Mouse (Mus musculus) neural tube, embryonic 11.5 days (tissue): ENCODE results near the gene Mrpl23. TPM values are rescaled to one million over a fixed set of nuclear protein-coding genes. Genes with fewer than 3 reads are reported as not detected.

Source experiments
- ATAC-seq: fragments of 200-750 bp; cut with Nextera tagmentation; 2 replicates; pipeline ENCODE4 v1.8.0; 2017; ENCODE audit warnings: moderate number of reproducible peaks, mild to moderate bottlenecking, moderate TSS enrichment, moderate library complexity; ENCODE audit not compliant: insufficient read depth, low FRiP score, low TSS enrichment
- DNase-seq: peaks from one replicate; pipeline ENCODE4 v3.0.0-alpha.2; 2015; ENCODE audit warnings: low spot score
- H3K27ac ChIP-seq: fragments of 300-500 bp; sonication (generic); 2 replicates; pipeline ENCODE4 v1.5.1; 2014; ENCODE audit warnings: low read depth, mild to moderate bottlenecking, low read length
- H3K27me3 ChIP-seq: fragments of 300-500 bp; sonication (generic); 2 replicates; pipeline ENCODE4 v1.6.1; 2014; ENCODE audit warnings: mild to moderate bottlenecking, low read length, mixed read lengths; ENCODE audit not compliant: control insufficient read depth, insufficient read depth
- H3K36me3 ChIP-seq: fragments of 300-500 bp; sonication (generic); 2 replicates; pipeline ENCODE4 v1.6.1; 2014; ENCODE audit warnings: mild to moderate bottlenecking, low read length, moderate library complexity, mixed read lengths; ENCODE audit not compliant: control insufficient read depth, insufficient read depth
- H3K4me1 ChIP-seq: fragments of 300-500 bp; sonication (generic); 2 replicates; pipeline ENCODE4 v1.6.1; 2014; ENCODE audit warnings: low read length, mixed read lengths; ENCODE audit not compliant: control insufficient read depth, insufficient read depth
- H3K4me2 ChIP-seq: fragments of 300-500 bp; sonication (generic); 2 replicates; pipeline ENCODE4 v1.6.1; 2014; ENCODE audit warnings: low read depth, mild to moderate bottlenecking, moderate library complexity
- H3K4me3 ChIP-seq: fragments of 300-500 bp; sonication (generic); 2 replicates; pipeline ENCODE4 v1.5.1; 2014; ENCODE audit warnings: low read depth, low read length
- H3K9ac ChIP-seq: fragments of 300-500 bp; sonication (generic); 2 replicates; pipeline ENCODE4 v1.6.1; 2014; ENCODE audit warnings: mild to moderate bottlenecking, low read length
- H3K9me3 ChIP-seq: fragments of 300-500 bp; sonication (generic); 2 replicates; pipeline ENCODE4 v1.6.1; 2016; ENCODE audit warnings: low read length; ENCODE audit not compliant: control insufficient read depth
- WGBS: fragments of 180-500 bp; shearing (Covaris S2); extraction: QIAGEN DNeasy Blood & Tissue Kit; methylation state at CpG from one replicate; pipeline ENCODE4 v1.1.7; 2014; 5-methylcytosine and 5-hydroxymethylcytosine counted together
- polyA plus RNA-seq: library from polyadenylated mRNA; unstranded; fragments of >200 nt; fragmentation: Nextera tagmentation; extraction: Ambion mirVana; gene quantifications from 2 replicates; pipeline ENCODE4 v1.2.1, GENCODE M21; 2014

Gene Mrpl23
- polyA plus RNA-seq, 1 experiment from 2014 or later: 10.6 TPM

DNA sequence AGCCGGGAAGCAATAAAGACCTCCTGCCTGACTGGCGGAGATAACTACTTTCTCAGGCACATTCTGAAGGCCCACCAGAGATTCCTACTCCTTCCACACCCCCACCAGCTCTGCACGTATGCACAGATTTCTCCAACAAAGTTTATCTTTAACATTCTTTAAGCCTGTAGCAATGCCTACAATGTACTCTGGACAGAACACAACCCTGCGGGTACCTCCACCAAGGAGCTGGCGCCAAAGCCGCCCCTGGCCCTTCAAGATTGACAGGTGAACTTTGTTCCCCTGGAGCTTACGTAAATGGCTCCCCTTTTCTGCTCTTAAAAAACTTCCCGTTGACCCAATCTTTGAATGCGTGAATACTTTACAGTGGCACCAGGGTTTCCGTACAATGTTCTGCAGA, 3.1 kb upstream of the Mrpl23 start:
- H3K9me3 ChIP-seq: no peaks in the 10 kb centered on the region
- H3K4me3 ChIP-seq: no peak overlapping the region
- no peak overlapping the region for H3K4me2 ChIP-seq
- H3K9ac ChIP-seq: no peak overlapping the region
- DNase-seq: no peak
- no peak for ATAC-seq
- H3K27ac ChIP-seq: no peak overlapping the region
- WGBS: 61% methylated on average over 10 of the region's 10 CpGs
- H3K36me3 ChIP-seq: no peaks in the 10 kb centered on the region
- peaks cover 23% of the 10 kb centered on the region for H3K4me1 ChIP-seq
- no peaks in the 10 kb centered on the region for H3K27me3 ChIP-seq

DNA sequence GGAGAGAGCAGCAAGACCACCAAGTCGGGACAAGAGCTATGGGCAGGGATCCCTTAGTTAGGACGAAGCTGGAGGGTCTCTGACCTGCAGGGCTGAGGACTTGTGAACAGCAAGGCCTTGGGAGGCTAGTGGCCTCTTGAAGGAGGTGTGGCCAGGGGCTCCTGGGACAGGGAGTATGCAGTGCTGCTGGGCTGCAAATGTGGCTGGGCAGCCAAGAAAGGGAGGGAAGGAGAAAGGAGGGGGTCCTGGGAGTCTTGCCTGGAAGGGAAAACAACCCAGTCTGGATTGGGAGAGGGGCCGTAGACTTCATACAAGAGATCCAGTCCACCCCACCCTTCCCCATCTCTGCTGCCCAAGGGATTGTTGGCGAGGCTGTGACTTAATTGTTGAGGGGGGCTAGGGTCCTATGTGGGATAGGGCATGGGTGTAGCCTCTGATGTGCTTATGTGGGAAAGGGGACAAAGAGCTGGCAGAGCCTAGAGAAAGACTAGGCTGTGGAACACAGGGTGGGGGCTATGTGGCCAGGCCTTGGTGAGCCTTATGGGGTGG, 439 bp upstream of the Mrpl23 start:
- H3K36me3 ChIP-seq: no peaks in the 10 kb centered on the region
- no peaks in the 10 kb centered on the region for H3K9me3 ChIP-seq
- H3K27me3 ChIP-seq: no peaks in the 10 kb centered on the region
- H3K27ac ChIP-seq: no peak overlapping the region
- peaks cover 17% of the 10 kb centered on the region; the same call in 1 of the 2 replicates for H3K4me1 ChIP-seq
- no peak overlapping the region for H3K4me3 ChIP-seq
- WGBS: 76% methylated on average over 4 of the region's 4 CpGs
- H3K4me2 ChIP-seq: no peak overlapping the region
- ATAC-seq (peak; percentile 8; the same call in 1 of the 2 replicates), DNase-seq (no peak)
- no peak overlapping the region for H3K9ac ChIP-seq

GRCm38 (mm10) chr7:142533059-142533855, 771 bp downstream of the Mrpl23 start:
- 2% methylated on average over 41 of the region's 44 CpGs for WGBS
- H3K9ac ChIP-seq: peak overlapping the region; percentile 74
- peak overlapping the region; percentile 56 for H3K4me2 ChIP-seq
- no peaks in the 10 kb centered on the region for H3K27me3 ChIP-seq
- peak overlapping the region; percentile 58 for H3K4me3 ChIP-seq
- H3K36me3 ChIP-seq: no peaks in the 10 kb centered on the region
- H3K9me3 ChIP-seq: no peaks in the 10 kb centered on the region
- peak overlapping the region; percentile 67 for H3K27ac ChIP-seq
- peaks cover 18% of the 10 kb centered on the region for H3K4me1 ChIP-seq
- ATAC-seq (peak; percentile 92), DNase-seq (peak; percentile 87)

DNA sequence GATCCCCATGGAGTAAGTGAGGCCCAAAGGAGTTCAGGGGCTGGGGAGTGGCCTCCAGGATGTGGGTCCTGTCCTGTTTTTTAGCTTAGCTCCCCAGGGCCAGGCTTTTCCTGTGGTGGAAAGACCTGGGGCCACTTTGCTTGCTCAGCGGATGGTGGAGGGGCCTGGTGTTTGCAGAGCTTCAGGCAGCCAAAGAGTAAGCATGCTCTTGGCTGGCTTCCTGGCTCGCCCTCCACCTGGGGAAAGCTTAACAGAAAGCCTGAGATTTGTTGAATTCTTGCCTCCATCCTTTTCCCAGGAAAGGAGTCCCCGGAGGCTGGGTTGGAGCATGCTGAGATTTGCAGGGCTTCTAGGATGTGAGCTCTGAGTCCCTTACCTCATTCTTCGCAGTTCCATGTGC, 2.6 kb downstream of the Mrpl23 start:
- Histone ChIP-seq H3K4me1 (peaks cover 32% of the 10 kb centered on the region), H3K4me2 (no peak overlapping the region), H3K9me3 (no peaks in the 10 kb centered on the region), H3K4me3 (no peak overlapping the region), H3K27ac (no peak overlapping the region), H3K27me3 (no peaks in the 10 kb centered on the region), H3K36me3 (no peaks in the 10 kb centered on the region; the same call in 1 of the 2 replicates), H3K9ac (no peak overlapping the region; the same call in 1 of the 2 replicates)
- DNase-seq (no peak), ATAC-seq (no peak)
- WGBS: 85% methylated on average over 4 of the region's 4 CpGs

DNA sequence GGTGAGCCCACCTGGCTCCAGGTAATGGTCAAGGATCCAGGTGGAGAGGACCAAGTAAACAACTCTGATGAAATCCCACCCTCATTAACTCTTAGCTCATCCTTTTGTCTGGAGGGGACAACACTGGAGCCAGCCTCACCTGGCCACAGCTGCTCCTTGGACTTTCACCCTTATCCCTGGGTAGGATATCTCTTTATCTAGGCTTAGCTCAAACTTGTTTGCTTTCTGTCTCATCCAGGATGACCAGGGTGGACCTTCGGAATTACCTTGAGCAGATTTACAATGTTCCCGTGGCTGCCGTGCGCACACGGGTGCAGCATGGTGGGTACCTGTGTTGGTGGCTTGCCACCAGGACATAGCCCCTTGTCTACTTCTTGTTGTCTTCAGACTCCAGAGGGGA, 3.3 kb downstream of the Mrpl23 start:
- DNase-seq: no peak
- Histone ChIP-seq H3K9ac (no peak overlapping the region; the same call in 1 of the 2 replicates), H3K4me1 (peaks cover 37% of the 10 kb centered on the region), H3K36me3 (no peaks in the 10 kb centered on the region; the same call in 1 of the 2 replicates), H3K9me3 (no peaks in the 10 kb centered on the region), H3K4me3 (no peak overlapping the region), H3K4me2 (no peak overlapping the region), H3K27ac (no peak overlapping the region), H3K27me3 (no peaks in the 10 kb centered on the region)
- WGBS: over 99% methylated on average over 5 of the region's 5 CpGs
- no peak for ATAC-seq

DNA sequence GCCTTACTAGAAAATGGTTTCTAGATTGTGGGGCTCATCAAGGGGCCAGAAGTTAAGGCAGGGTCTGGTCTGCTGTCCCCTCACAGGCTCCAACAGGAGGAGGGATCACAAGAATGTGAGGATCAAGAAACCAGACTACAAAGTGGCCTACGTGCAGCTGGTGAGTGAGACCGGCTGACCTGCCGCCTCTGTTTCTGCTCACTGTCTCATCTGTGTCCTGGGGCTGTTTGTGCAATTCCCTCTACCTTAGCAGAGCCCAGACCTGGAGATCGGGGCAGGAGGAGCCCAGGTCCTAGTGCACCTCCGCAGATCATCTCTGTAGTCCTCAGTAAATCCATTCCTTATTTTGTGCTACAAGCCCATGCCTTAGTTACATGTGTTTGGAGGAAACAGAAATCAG, 4.7 kb downstream of the Mrpl23 start:
- Histone ChIP-seq H3K4me1 (peaks cover 42% of the 10 kb centered on the region), H3K36me3 (no peaks in the 10 kb centered on the region; the same call in 1 of the 2 replicates), H3K27ac (peak overlapping the region; percentile 51; the same call in 1 of the 2 replicates), H3K4me3 (no peak overlapping the region), H3K27me3 (no peaks in the 10 kb centered on the region), H3K4me2 (no peak overlapping the region), H3K9ac (no peak overlapping the region), H3K9me3 (no peaks in the 10 kb centered on the region)
- DNase-seq (no peak), ATAC-seq (no peak)
- 61% methylated on average over 5 of the region's 5 CpGs for WGBS

GRCm38 (mm10) chr7:142537879-142538278, 5.4 kb downstream of the Mrpl23 start:
- no peak overlapping the region for H3K4me3 ChIP-seq
- ATAC-seq: 0 out of 2 replicates have a peak, but pooled peaks have one; percentile 40
- DNase-seq: peak; percentile 90
- H3K9me3 ChIP-seq: no peaks in the 10 kb centered on the region
- no peak overlapping the region for H3K4me2 ChIP-seq
- H3K4me1 ChIP-seq: peaks cover 46% of the 10 kb centered on the region
- peak overlapping the region; percentile 80 for H3K27ac ChIP-seq
- H3K36me3 ChIP-seq: no peaks in the 10 kb centered on the region; the same call in 1 of the 2 replicates
- H3K9ac ChIP-seq: no peak overlapping the region
- no peaks in the 10 kb centered on the region for H3K27me3 ChIP-seq
- 7% methylated on average over 6 of the region's 6 CpGs for WGBS

- peak overlapping the region; percentile 14; the same call in 1 of the 2 replicates for H3K9ac ChIP-seq
- no peaks in the 10 kb centered on the region; the same call in 1 of the 2 replicates for H3K36me3 ChIP-seq
- peaks cover 50% of the 10 kb centered on the region for H3K4me1 ChIP-seq
- WGBS: 22% methylated on average over 4 of the region's 4 CpGs
- DNase-seq (no peak), ATAC-seq (0 out of 2 replicates have a peak, but pooled peaks have one; percentile 14)
- no peak overlapping the region; the same call in 1 of the 2 replicates for H3K4me2 ChIP-seq
- H3K4me3 ChIP-seq: no peak overlapping the region
- no peaks in the 10 kb centered on the region for H3K9me3 ChIP-seq
- H3K27me3 ChIP-seq: no peaks in the 10 kb centered on the region
- peak overlapping the region; percentile 80 for H3K27ac ChIP-seq
These were observed 5.8 kb downstream of the Mrpl23 start for GRCm38 (mm10) chr7:142538291-142538690.
